Mouse (Mus musculus): Measurements from ENCODE around the gene Kcnj12. TPM values are rescaled to one million over a fixed set of nuclear protein-coding genes. Genes with fewer than 3 reads are reported as not detected.

Gene Kcnj12
- total and polyA plus RNA-seq, 2 experiments from 2014 or later, result 3.1 to 8.8 TPM

GRCm38 (mm10) chr11:61110113-61110512, 87.7 kb downstream of the Kcnj12 start:
- no peak overlapping the region for H3K9ac ChIP-seq
- no peaks in the 10 kb centered on the region for H3K9me3 ChIP-seq (ENCODE audit: low read length)
- H3K4me2 ChIP-seq (ENCODE audit: low read depth), result no peak overlapping the region
- H3K27me3 ChIP-seq (ENCODE audit: insufficient read depth, low read length), result no peaks in the 10 kb centered on the region
- WGBS, result 86% methylated on average over 10 of the region's 10 CpGs
- ATAC-seq (no peak), DNase-seq (no peak)
- H3K36me3 ChIP-seq (ENCODE audit: insufficient read depth), result no peaks in the 10 kb centered on the region
- TF ChIP-seq CTCF (IDR thresholded peaks at IDR 0.05; ENCODE audit: low read depth), result no peak
- no peaks in the 10 kb centered on the region for H3K4me1 ChIP-seq (ENCODE audit: insufficient read depth)
- no peak overlapping the region for H3K4me3 ChIP-seq (ENCODE audit: low read depth, low read length)
- no peak overlapping the region for H3K27ac ChIP-seq (ENCODE audit: low read depth, low read length)

GRCm38 (mm10) chr11:61110928-61111327, 88.6 kb downstream of the Kcnj12 start:
- Histone ChIP-seq H3K9me3 (ENCODE audit: low read length) (no peaks in the 10 kb centered on the region), H3K4me2 (ENCODE audit: low read depth) (no peak overlapping the region), H3K36me3 (ENCODE audit: insufficient read depth) (no peaks in the 10 kb centered on the region), H3K9ac (no peak overlapping the region), H3K27me3 (ENCODE audit: insufficient read depth, low read length) (no peaks in the 10 kb centered on the region), H3K4me3 (ENCODE audit: low read depth, low read length) (no peak overlapping the region), H3K4me1 (ENCODE audit: insufficient read depth) (no peaks in the 10 kb centered on the region), H3K27ac (ENCODE audit: low read depth, low read length) (no peak overlapping the region)
- DNase-seq (no peak), ATAC-seq (no peak)
- WGBS, result 48% methylated on average over 1 of the region's 1 CpGs
- TF ChIP-seq CTCF (IDR thresholded peaks at IDR 0.05; ENCODE audit: low read depth), result no peak

GRCm38 (mm10) chr11:61111472-61111871, 89.1 kb downstream of the Kcnj12 start:
- Histone ChIP-seq H3K9ac (no peak overlapping the region), H3K4me3 (ENCODE audit: low read depth, low read length) (no peak overlapping the region), H3K9me3 (ENCODE audit: low read length) (no peaks in the 10 kb centered on the region), H3K27me3 (ENCODE audit: insufficient read depth, low read length) (no peaks in the 10 kb centered on the region), H3K4me2 (ENCODE audit: low read depth) (no peak overlapping the region), H3K27ac (ENCODE audit: low read depth, low read length) (no peak overlapping the region), H3K36me3 (ENCODE audit: insufficient read depth) (no peaks in the 10 kb centered on the region), H3K4me1 (ENCODE audit: insufficient read depth) (no peaks in the 10 kb centered on the region)
- no peak for DNase-seq
- TF ChIP-seq CTCF (IDR thresholded peaks at IDR 0.05; ENCODE audit: low read depth), result no peak
- 93% methylated on average over 4 of the region's 4 CpGs for WGBS
- ATAC-seq, result no peak

- Histone ChIP-seq H3K4me3 (ENCODE audit: low read depth, low read length) (no peak overlapping the region), H3K9me3 (ENCODE audit: low read length) (no peaks in the 10 kb centered on the region), H3K9ac (no peak overlapping the region), H3K4me1 (ENCODE audit: insufficient read depth) (no peaks in the 10 kb centered on the region), H3K27ac (ENCODE audit: low read depth, low read length) (no peak overlapping the region), H3K36me3 (ENCODE audit: insufficient read depth) (no peaks in the 10 kb centered on the region), H3K4me2 (ENCODE audit: low read depth) (no peak overlapping the region), H3K27me3 (ENCODE audit: insufficient read depth, low read length) (no peaks in the 10 kb centered on the region)
- 88% methylated on average over 8 of the region's 8 CpGs for WGBS
- no peak for ATAC-seq
- no peak for DNase-seq
- no peak for TF ChIP-seq CTCF (IDR thresholded peaks at IDR 0.05; ENCODE audit: low read depth)
Observed at GRCm38 (mm10) chr11:61112323-61112995, 90.1 kb downstream of the Kcnj12 start.

GRCm38 (mm10) chr11:61116226-61116625, 93.9 kb downstream of the Kcnj12 start:
- Histone ChIP-seq H3K9me3 (ENCODE audit: low read length) (no peaks in the 10 kb centered on the region), H3K9ac (no peak overlapping the region), H3K27ac (ENCODE audit: low read depth, low read length) (no peak overlapping the region), H3K4me3 (ENCODE audit: low read depth, low read length) (no peak overlapping the region), H3K4me2 (ENCODE audit: low read depth) (no peak overlapping the region), H3K27me3 (ENCODE audit: insufficient read depth, low read length) (no peaks in the 10 kb centered on the region), H3K4me1 (ENCODE audit: insufficient read depth) (no peaks in the 10 kb centered on the region), H3K36me3 (ENCODE audit: insufficient read depth) (no peaks in the 10 kb centered on the region)
- no peak for TF ChIP-seq CTCF (IDR thresholded peaks at IDR 0.05; ENCODE audit: low read depth)
- DNase-seq, result no peak
- no peak for ATAC-seq
- 66% methylated on average over 8 of the region's 8 CpGs for WGBS

- H3K27ac ChIP-seq (ENCODE audit: low read depth, low read length), result no peak overlapping the region
- no peak overlapping the region for H3K4me3 ChIP-seq (ENCODE audit: low read depth, low read length)
- ATAC-seq, result no peak
- no peaks in the 10 kb centered on the region for H3K9me3 ChIP-seq (ENCODE audit: low read length)
- no peaks in the 10 kb centered on the region for H3K27me3 ChIP-seq (ENCODE audit: insufficient read depth, low read length)
- TF ChIP-seq CTCF (IDR thresholded peaks at IDR 0.05; ENCODE audit: low read depth), result no peak
- no peaks in the 10 kb centered on the region for H3K4me1 ChIP-seq (ENCODE audit: insufficient read depth)
- 88% methylated on average over 3 of the region's 3 CpGs for WGBS
- no peak overlapping the region for H3K4me2 ChIP-seq (ENCODE audit: low read depth)
- no peaks in the 10 kb centered on the region for H3K36me3 ChIP-seq (ENCODE audit: insufficient read depth)
- no peak for DNase-seq
- no peak overlapping the region for H3K9ac ChIP-seq
Observed at GRCm38 (mm10) chr11:61119996-61120583, 97.7 kb downstream of the Kcnj12 start.

Other genes starting within 250 kb of the Kcnj12 start
- gene Top3a, start 245.2 kb upstream of the Kcnj12 start, total RNA-seq (2014; rRNA removed), result 9.2 and 11.5 TPM in 2 replicates
- 2.8 and 3.9 TPM in 2 replicates for gene Top3a, start 245.2 kb upstream of the Kcnj12 start, polyA plus RNA-seq (2015; fragmentation: Nextera tagmentation; extraction: Ambion mirVana)
- gene Smcr8, start 245.0 kb upstream of the Kcnj12 start, total RNA-seq (2014; rRNA removed), result 11.4 and 15.4 TPM in 2 replicates
- 2.6 and 3.2 TPM in 2 replicates for gene Smcr8, start 245.0 kb upstream of the Kcnj12 start, polyA plus RNA-seq (2015; fragmentation: Nextera tagmentation; extraction: Ambion mirVana)
- gene Shmt1, start 210.8 kb upstream of the Kcnj12 start, total RNA-seq (2014; rRNA removed), result 6.0 and 6.4 TPM in 2 replicates
- 7.5 and 7.7 TPM in 2 replicates for gene Shmt1, start 210.8 kb upstream of the Kcnj12 start, polyA plus RNA-seq (2015; fragmentation: Nextera tagmentation; extraction: Ambion mirVana)
- 29.1 and 38.2 TPM in 2 replicates for gene Dhrs7b, start 191.9 kb upstream of the Kcnj12 start, total RNA-seq (2014; rRNA removed)
- 30.9 and 34.6 TPM in 2 replicates for gene Dhrs7b, start 191.9 kb upstream of the Kcnj12 start, polyA plus RNA-seq (2015; fragmentation: Nextera tagmentation; extraction: Ambion mirVana)
- 45.1 and 48.7 TPM in 2 replicates for gene Tmem11, start 143.3 kb upstream of the Kcnj12 start, total RNA-seq (2014; rRNA removed)
- gene Tmem11, start 143.3 kb upstream of the Kcnj12 start, polyA plus RNA-seq (2015; fragmentation: Nextera tagmentation; extraction: Ambion mirVana), result 57.2 and 58.5 TPM in 2 replicates
- gene Natd1, start 107.8 kb upstream of the Kcnj12 start, total RNA-seq (2014; rRNA removed), result 19.2 and 29.7 TPM in 2 replicates
- gene Natd1, start 107.8 kb upstream of the Kcnj12 start, polyA plus RNA-seq (2015; fragmentation: Nextera tagmentation; extraction: Ambion mirVana), result 17.2 and 18.1 TPM in 2 replicates
- gene Map2k3, start 90.5 kb upstream of the Kcnj12 start, total RNA-seq (2014; rRNA removed), result 10.6 and 14.8 TPM in 2 replicates
- 17.6 and 20.5 TPM in 2 replicates for gene Map2k3, start 90.5 kb upstream of the Kcnj12 start, polyA plus RNA-seq (2015; fragmentation: Nextera tagmentation; extraction: Ambion mirVana)
- 1.1 and 4.2 TPM in 2 replicates for gene Tnfrsf13b, start 104.2 kb downstream of the Kcnj12 start, total RNA-seq (2014; rRNA removed)
- gene Tnfrsf13b, start 104.2 kb downstream of the Kcnj12 start, polyA plus RNA-seq (2015; fragmentation: Nextera tagmentation; extraction: Ambion mirVana), result 0.83 and 1.4 TPM in 2 replicates
- gene Usp22, start 152.5 kb downstream of the Kcnj12 start, total RNA-seq (2014; rRNA removed), result 545 and 656 TPM in 2 replicates
- gene Usp22, start 152.5 kb downstream of the Kcnj12 start, polyA plus RNA-seq (2015; fragmentation: Nextera tagmentation; extraction: Ambion mirVana), result 345 and 405 TPM in 2 replicates
- 0.62 TPM in 1 of 2 replicates, not detected in the other for gene Aldh3a1, start 185.0 kb downstream of the Kcnj12 start, total RNA-seq (2014; rRNA removed)
- 0.89 and 1.2 TPM in 2 replicates for gene Aldh3a1, start 185.0 kb downstream of the Kcnj12 start, polyA plus RNA-seq (2015; fragmentation: Nextera tagmentation; extraction: Ambion mirVana)
- gene Aldh3a2, start 244.9 kb downstream of the Kcnj12 start, total RNA-seq (2014; rRNA removed), result 32.5 and 50.2 TPM in 2 replicates
- 25.9 and 34.0 TPM in 2 replicates for gene Aldh3a2, start 244.9 kb downstream of the Kcnj12 start, polyA plus RNA-seq (2015; fragmentation: Nextera tagmentation; extraction: Ambion mirVana)